Mouse (Mus musculus): Measurements from ENCODE around the gene Ankrd28. TPM values are rescaled to one million over a fixed set of nuclear protein-coding genes. Genes with fewer than 3 reads are reported as not detected.

Gene Ankrd28
- polyA plus RNA-seq, 1 experiment from 2014 or later = 9.2 TPM

- Histone ChIP-seq H3K27ac (ENCODE audit: low read depth, low read length) (no peak overlapping the region), H3K4me3 (ENCODE audit: low read depth, low read length) (no peak overlapping the region), H3K4me2 (ENCODE audit: low read length) (no peak overlapping the region), H3K27me3 (replicated peaks; ENCODE audit: control insufficient read depth, insufficient read depth, low read length) (no peaks in the 10 kb centered on the region), H3K9ac (ENCODE audit: low read length) (no peak overlapping the region), H3K4me1 (ENCODE audit: control insufficient read depth, insufficient read depth, low read length) (peaks cover 24% of the 10 kb centered on the region), H3K36me3 (ENCODE audit: control insufficient read depth, insufficient read depth, low read length) (no peaks in the 10 kb centered on the region), H3K9me3 (replicated peaks; ENCODE audit: control insufficient read depth, low read length) (no peaks in the 10 kb centered on the region)
- ATAC-seq (no peak), DNase-seq (ENCODE audit: low spot score) (no peak)
- WGBS = 81% methylated on average over 14 of the region's 14 CpGs
These were observed 175.0 kb downstream of the Ankrd28 start for GRCm38 (mm10) chr14:31655406-31655805.

DNA sequence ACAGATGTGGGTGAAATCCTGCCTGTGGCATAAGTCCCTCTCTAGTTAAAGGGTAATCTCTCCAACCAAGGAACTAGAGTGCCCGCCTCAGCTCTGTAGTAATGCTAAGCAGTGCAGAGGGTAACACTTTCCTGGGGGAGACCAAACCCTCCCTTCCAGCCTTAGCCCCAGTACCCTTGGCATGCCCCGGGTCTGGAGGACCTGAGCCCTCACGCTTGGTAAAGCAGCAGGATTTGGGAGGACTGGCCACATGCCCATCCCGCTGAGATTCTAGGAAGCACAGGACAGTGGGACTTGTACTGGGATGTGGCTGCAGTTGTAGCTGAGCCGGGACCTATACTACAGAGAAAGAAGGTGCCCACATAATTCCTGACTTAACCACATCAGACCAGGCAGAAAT lies 175.6 kb downstream of the Ankrd28 start:
- DNase-seq (ENCODE audit: low spot score) (no peak), ATAC-seq (no peak)
- Histone ChIP-seq H3K4me2 (ENCODE audit: low read length) (no peak overlapping the region), H3K4me3 (ENCODE audit: low read depth, low read length) (no peak overlapping the region), H3K9me3 (replicated peaks; ENCODE audit: control insufficient read depth, low read length) (no peaks in the 10 kb centered on the region), H3K27ac (ENCODE audit: low read depth, low read length) (no peak overlapping the region), H3K4me1 (ENCODE audit: control insufficient read depth, insufficient read depth, low read length) (peaks cover 19% of the 10 kb centered on the region), H3K36me3 (ENCODE audit: control insufficient read depth, insufficient read depth, low read length) (no peaks in the 10 kb centered on the region), H3K27me3 (replicated peaks; ENCODE audit: control insufficient read depth, insufficient read depth, low read length) (no peaks in the 10 kb centered on the region), H3K9ac (ENCODE audit: low read length) (no peak overlapping the region)
- 89% methylated on average over 5 of the region's 5 CpGs for WGBS

DNA sequence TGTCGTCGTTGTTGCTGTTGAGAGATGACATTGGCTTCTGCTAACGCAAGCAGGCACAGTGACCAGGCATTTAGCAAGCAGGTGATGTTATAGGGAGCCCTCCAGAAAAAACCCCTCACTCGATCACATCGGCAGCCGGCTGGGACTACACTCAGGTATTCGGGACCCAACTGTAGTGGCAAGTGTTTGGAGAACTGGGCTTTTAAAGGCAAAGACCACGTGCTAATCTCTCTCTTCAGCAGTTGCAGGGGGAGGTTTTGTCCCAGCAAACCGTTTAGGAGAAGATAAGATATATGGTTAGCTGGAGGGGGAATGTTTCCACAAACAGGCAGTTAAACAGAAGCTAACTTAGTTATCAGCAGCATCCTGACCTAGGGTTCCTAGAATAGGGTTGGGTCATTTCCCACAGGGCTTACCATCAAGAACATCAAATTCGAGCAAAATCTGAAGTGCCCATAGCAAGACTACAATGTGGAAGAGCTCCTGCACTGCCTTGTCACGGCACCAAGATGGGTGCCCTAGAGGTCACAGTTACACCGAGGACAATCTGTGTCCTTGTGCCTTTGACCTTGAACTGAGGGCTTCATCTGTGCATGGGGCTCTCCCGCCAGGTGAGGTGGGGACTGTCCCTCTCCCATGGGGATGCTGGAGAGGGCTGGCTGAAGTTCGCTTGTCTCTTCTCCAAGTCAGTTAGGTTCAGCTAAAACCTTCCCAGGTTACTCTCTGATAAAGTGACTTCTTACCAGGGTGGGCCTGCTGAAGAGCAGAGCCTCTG lies 177.2 kb downstream of the Ankrd28 start:
- no peak overlapping the region for H3K4me2 ChIP-seq (ENCODE audit: low read length)
- ATAC-seq (no peak), DNase-seq (ENCODE audit: low spot score) (no peak)
- no peaks in the 10 kb centered on the region for H3K36me3 ChIP-seq (ENCODE audit: control insufficient read depth, insufficient read depth, low read length)
- no peaks in the 10 kb centered on the region for H3K27me3 ChIP-seq (replicated peaks; ENCODE audit: control insufficient read depth, insufficient read depth, low read length)
- peaks cover 4% of the 10 kb centered on the region for H3K4me1 ChIP-seq (ENCODE audit: control insufficient read depth, insufficient read depth, low read length)
- H3K9ac ChIP-seq (ENCODE audit: low read length) = no peak overlapping the region
- H3K9me3 ChIP-seq (replicated peaks; ENCODE audit: control insufficient read depth, low read length) = no peaks in the 10 kb centered on the region
- whole genome bisulfite sequencing = 87% methylated on average over 14 of the region's 14 CpGs
- no peak overlapping the region for H3K27ac ChIP-seq (ENCODE audit: low read depth, low read length)
- H3K4me3 ChIP-seq (ENCODE audit: low read depth, low read length) = no peak overlapping the region

GRCm38 (mm10) chr14:31652624-31653023 lies 177.8 kb downstream of the Ankrd28 start:
- WGBS = 97% methylated on average over 1 of the region's 1 CpGs
- H3K9ac ChIP-seq (ENCODE audit: low read length) = no peak overlapping the region
- H3K9me3 ChIP-seq (replicated peaks; ENCODE audit: control insufficient read depth, low read length) = no peaks in the 10 kb centered on the region

GRCm38 (mm10) chr14:31652106-31652505 lies 178.3 kb downstream of the Ankrd28 start:
- Histone ChIP-seq H3K27ac (ENCODE audit: low read depth, low read length) (no peak overlapping the region), H3K4me2 (ENCODE audit: low read length) (no peak overlapping the region), H3K27me3 (replicated peaks; ENCODE audit: control insufficient read depth, insufficient read depth, low read length) (no peaks in the 10 kb centered on the region), H3K4me3 (ENCODE audit: low read depth, low read length) (no peak overlapping the region), H3K9me3 (replicated peaks; ENCODE audit: control insufficient read depth, low read length) (no peaks in the 10 kb centered on the region), H3K4me1 (ENCODE audit: control insufficient read depth, insufficient read depth, low read length) (no peaks in the 10 kb centered on the region), H3K9ac (ENCODE audit: low read length) (no peak overlapping the region), H3K36me3 (ENCODE audit: control insufficient read depth, insufficient read depth, low read length) (no peaks in the 10 kb centered on the region)
- DNase-seq (ENCODE audit: low spot score) = no peak
- no peak for ATAC-seq
- WGBS = 86% methylated on average over 5 of the region's 5 CpGs

More at GRCm38 (mm10) chr14:31652624-31653023, 177.8 kb downstream of the Ankrd28 start:
- ATAC-seq (no peak), DNase-seq (ENCODE audit: low spot score) (no peak)
- Histone ChIP-seq H3K27me3 (replicated peaks; ENCODE audit: control insufficient read depth, insufficient read depth, low read length) (no peaks in the 10 kb centered on the region), H3K4me2 (ENCODE audit: low read length) (no peak overlapping the region), H3K36me3 (ENCODE audit: control insufficient read depth, insufficient read depth, low read length) (no peaks in the 10 kb centered on the region), H3K4me3 (ENCODE audit: low read depth, low read length) (no peak overlapping the region), H3K27ac (ENCODE audit: low read depth, low read length) (no peak overlapping the region), H3K4me1 (ENCODE audit: control insufficient read depth, insufficient read depth, low read length) (no peaks in the 10 kb centered on the region)

DNA sequence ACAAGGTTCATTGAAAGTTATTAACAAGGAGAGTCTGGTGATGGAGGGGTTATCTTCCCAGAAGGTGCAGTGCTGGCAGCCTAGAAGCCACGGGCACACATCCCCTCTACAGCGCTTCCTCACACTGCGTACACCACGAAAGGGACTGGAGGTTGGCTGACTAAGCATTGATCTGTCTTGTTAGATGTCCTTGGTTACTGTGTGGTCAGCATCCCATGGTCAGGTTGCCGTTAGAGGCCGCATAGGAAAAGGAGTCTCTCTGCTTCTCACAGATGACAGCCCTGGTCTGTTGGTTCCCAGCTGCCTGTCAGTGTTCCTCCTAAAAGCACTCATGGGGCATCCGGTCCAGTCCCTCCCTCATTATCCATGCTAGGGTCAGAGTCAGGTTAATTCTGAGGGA lies 179.2 kb downstream of the Ankrd28 start:
- ATAC-seq (no peak), DNase-seq (ENCODE audit: low spot score) (no peak)
- no peak overlapping the region for H3K4me3 ChIP-seq (ENCODE audit: low read depth, low read length)
- no peaks in the 10 kb centered on the region for H3K36me3 ChIP-seq (ENCODE audit: control insufficient read depth, insufficient read depth, low read length)
- H3K4me2 ChIP-seq (ENCODE audit: low read length) = no peak overlapping the region
- no peaks in the 10 kb centered on the region for H3K4me1 ChIP-seq (ENCODE audit: control insufficient read depth, insufficient read depth, low read length)
- no peak overlapping the region for H3K27ac ChIP-seq (ENCODE audit: low read depth, low read length)
- H3K27me3 ChIP-seq (replicated peaks; ENCODE audit: control insufficient read depth, insufficient read depth, low read length) = no peaks in the 10 kb centered on the region
- H3K9ac ChIP-seq (ENCODE audit: low read length) = no peak overlapping the region
- 92% methylated on average over 7 of the region's 7 CpGs for WGBS
- H3K9me3 ChIP-seq (replicated peaks; ENCODE audit: control insufficient read depth, low read length) = no peaks in the 10 kb centered on the region

DNA sequence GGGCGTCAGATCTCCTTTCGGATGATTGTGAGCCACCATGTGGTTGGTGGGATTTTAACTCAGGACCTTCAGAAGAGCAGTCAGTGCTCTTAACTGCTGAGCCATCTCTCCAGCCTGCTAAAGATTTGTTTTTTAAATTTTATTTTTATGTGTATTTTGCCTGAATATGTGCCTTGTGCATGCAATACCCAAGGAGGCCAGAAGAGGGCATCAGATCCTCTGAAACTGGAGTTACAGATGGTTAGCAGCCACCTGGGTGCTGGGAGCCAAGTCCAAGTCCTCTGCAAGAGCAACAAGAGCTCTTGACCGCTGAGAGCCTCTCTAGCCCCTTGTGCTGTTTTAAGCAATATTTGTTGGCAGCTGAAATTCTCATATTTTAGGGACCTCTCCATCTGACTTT lies 180.1 kb downstream of the Ankrd28 start:
- Histone ChIP-seq H3K9me3 (replicated peaks; ENCODE audit: control insufficient read depth, low read length) (no peaks in the 10 kb centered on the region), H3K4me2 (ENCODE audit: low read length) (no peak overlapping the region), H3K36me3 (ENCODE audit: control insufficient read depth, insufficient read depth, low read length) (no peaks in the 10 kb centered on the region), H3K27ac (ENCODE audit: low read depth, low read length) (no peak overlapping the region), H3K4me3 (ENCODE audit: low read depth, low read length) (no peak overlapping the region), H3K9ac (ENCODE audit: low read length) (no peak overlapping the region), H3K4me1 (ENCODE audit: control insufficient read depth, insufficient read depth, low read length) (no peaks in the 10 kb centered on the region), H3K27me3 (replicated peaks; ENCODE audit: control insufficient read depth, insufficient read depth, low read length) (no peaks in the 10 kb centered on the region)
- DNase-seq (ENCODE audit: low spot score) (no peak), ATAC-seq (no peak)
- WGBS = 94% methylated on average over 3 of the region's 3 CpGs

Other genes starting within 250 kb of the Ankrd28 start
- gene Colq, start 239.3 kb downstream of the Ankrd28 start, polyA plus RNA-seq (2014; fragmentation: Nextera tagmentation; extraction: Ambion mirVana) = 0.08 TPM in 1 of 2 replicates, not detected in the other
- gene Gm49387, start 189.8 kb downstream of the Ankrd28 start, polyA plus RNA-seq (2014; fragmentation: Nextera tagmentation; extraction: Ambion mirVana) = not detected in 2 replicates
- 17.3 and 19.0 TPM in 2 replicates for gene Btd, start 189.6 kb downstream of the Ankrd28 start, polyA plus RNA-seq (2014; fragmentation: Nextera tagmentation; extraction: Ambion mirVana)
- 10.2 and 13.0 TPM in 2 replicates for gene Hacl1, start 189.4 kb downstream of the Ankrd28 start, polyA plus RNA-seq (2014; fragmentation: Nextera tagmentation; extraction: Ambion mirVana)
- gene Galnt15, start 198.3 kb upstream of the Ankrd28 start, polyA plus RNA-seq (2014; fragmentation: Nextera tagmentation; extraction: Ambion mirVana) = 0.27 and 0.39 TPM in 2 replicates

Data from forebrain, embryonic 14.5 days (tissue).